Mouse (Mus musculus): ENCODE results near the gene Hivep2. TPM values are rescaled to one million over a fixed set of nuclear protein-coding genes. Genes with fewer than 3 reads are reported as not detected.

The Hivep2 gene
- polyA plus RNA-seq, 1 experiment from 2014 or later = 11.7 TPM

GRCm38 (mm10) chr10:14052109-14052689 is 86.3 kb downstream of the Hivep2 start:
- Histone ChIP-seq H3K9me3 (replicated peaks) (no peaks in the 10 kb centered on the region), H3K27me3 (replicated peaks) (no peaks in the 10 kb centered on the region), H3K9ac (replicated peaks) (no peak overlapping the region), H3K27ac (replicated peaks) (no peak overlapping the region), H3K36me3 (no peaks in the 10 kb centered on the region), H3K4me2 (no peak overlapping the region), H3K4me1 (peaks cover 43% of the 10 kb centered on the region), H3K4me3 (replicated peaks) (no peak overlapping the region)
- 92% methylated on average over 8 of the region's 8 CpGs for WGBS
- no peak for ATAC-seq (ENCODE audit: low FRiP score)

GRCm38 (mm10) chr10:14054860-14055259 is 89.0 kb downstream of the Hivep2 start:
- Histone ChIP-seq H3K36me3 (no peaks in the 10 kb centered on the region), H3K4me1 (peaks cover 27% of the 10 kb centered on the region), H3K27me3 (replicated peaks) (no peaks in the 10 kb centered on the region), H3K4me3 (replicated peaks) (no peak overlapping the region), H3K9ac (replicated peaks) (no peak overlapping the region), H3K27ac (replicated peaks) (no peak overlapping the region), H3K4me2 (no peak overlapping the region), H3K9me3 (replicated peaks) (no peaks in the 10 kb centered on the region)
- 89% methylated on average over 4 of the region's 4 CpGs for WGBS
- no peak for ATAC-seq (ENCODE audit: low FRiP score)

DNA sequence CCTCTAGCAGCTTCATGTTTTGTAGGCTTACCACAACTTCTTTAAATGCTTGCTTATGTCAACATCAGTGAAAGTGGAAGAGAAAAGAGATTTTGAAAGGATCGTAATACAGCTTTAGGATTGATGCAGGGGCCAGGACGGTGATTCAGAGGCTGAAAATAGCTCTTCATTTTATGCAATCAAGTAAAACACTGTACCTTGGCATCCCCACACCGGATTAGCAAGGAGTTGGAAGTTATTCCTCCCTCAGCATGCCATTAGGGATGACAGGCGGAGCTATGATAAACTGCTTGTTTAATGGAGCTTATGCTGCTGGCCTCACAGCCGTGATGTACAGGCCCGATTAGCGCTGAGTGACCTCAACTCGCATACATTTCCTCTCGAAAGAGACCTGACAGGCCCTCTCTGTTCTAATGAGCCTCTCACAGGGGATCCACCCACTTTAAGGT is 89.7 kb downstream of the Hivep2 start:
- Histone ChIP-seq H3K9me3 (replicated peaks) (no peaks in the 10 kb centered on the region), H3K9ac (replicated peaks) (no peak overlapping the region), H3K27ac (replicated peaks) (peak overlapping the region; percentile 19; the same call in 1 of the 2 replicates), H3K4me3 (replicated peaks) (no peak overlapping the region), H3K4me2 (no peak overlapping the region), H3K27me3 (replicated peaks) (no peaks in the 10 kb centered on the region), H3K36me3 (no peaks in the 10 kb centered on the region), H3K4me1 (peaks cover 27% of the 10 kb centered on the region)
- 23% methylated on average over 9 of the region's 9 CpGs for WGBS
- ATAC-seq (ENCODE audit: low FRiP score) = 0 out of 2 replicates have a peak, but pooled peaks have one; percentile 30

- no peak for ATAC-seq (ENCODE audit: low FRiP score)
- H3K9ac ChIP-seq (replicated peaks) = no peak overlapping the region
- H3K4me1 ChIP-seq = peaks cover 27% of the 10 kb centered on the region
- WGBS = 81% methylated on average over 4 of the region's 4 CpGs
- H3K27me3 ChIP-seq (replicated peaks) = no peaks in the 10 kb centered on the region
- H3K4me2 ChIP-seq = no peak overlapping the region
- no peaks in the 10 kb centered on the region for H3K36me3 ChIP-seq
- H3K4me3 ChIP-seq (replicated peaks) = no peak overlapping the region
- H3K27ac ChIP-seq (replicated peaks) = no peak overlapping the region; the same call in 1 of the 2 replicates
- no peaks in the 10 kb centered on the region for H3K9me3 ChIP-seq (replicated peaks)
These were observed 90.2 kb downstream of the Hivep2 start for GRCm38 (mm10) chr10:14056057-14056456.

DNA sequence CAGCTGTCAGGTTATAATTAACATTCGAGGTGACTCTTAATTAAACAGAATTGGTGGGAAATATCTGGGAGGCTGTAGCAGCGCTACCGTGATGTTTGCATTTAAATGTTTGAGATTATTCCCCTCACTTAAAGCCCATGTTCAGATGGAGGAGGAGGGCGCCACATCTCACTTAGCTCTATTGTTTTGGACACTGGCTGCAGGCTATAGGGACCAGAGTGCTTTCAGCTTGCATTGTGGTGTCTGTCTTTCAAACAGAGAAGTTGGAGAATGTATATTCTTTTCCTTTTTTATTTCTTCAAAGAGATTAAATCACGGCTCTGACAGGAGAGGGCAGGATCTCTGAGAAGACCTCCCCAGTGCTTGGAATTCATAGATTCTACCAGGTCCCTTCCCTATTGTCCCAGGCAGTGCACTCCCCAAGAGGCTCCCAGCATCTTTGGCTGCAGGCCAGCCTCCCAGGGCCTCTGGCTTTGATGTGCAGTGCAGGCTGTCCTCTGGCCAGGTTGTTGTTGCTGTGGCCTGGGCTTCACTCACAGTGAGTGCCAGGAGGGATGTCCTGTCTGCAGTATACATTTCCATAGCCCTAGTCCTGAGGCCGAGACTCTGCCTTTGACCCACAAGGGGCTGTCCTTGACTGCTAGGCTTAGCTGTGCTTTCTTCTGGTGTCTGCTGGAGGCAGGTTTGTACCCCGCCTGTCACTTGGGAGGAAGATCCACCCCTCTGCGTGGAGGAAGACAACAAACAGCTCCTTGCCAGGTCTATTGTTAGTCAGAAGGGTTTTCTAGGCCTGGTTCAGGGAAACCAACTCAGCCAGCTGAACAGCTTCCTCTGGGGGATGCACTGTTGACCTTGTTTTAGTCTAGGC is 90.9 kb downstream of the Hivep2 start:
- peak; percentile 64 for ATAC-seq (ENCODE audit: low FRiP score)

GRCm38 (mm10) chr10:14057841-14058605 is 92.1 kb downstream of the Hivep2 start:
- no peak overlapping the region for H3K4me2 ChIP-seq
- no peaks in the 10 kb centered on the region for H3K27me3 ChIP-seq (replicated peaks)
- H3K9ac ChIP-seq (replicated peaks) = no peak overlapping the region
- WGBS = 92% methylated on average over 11 of the region's 11 CpGs
- no peak for ATAC-seq (ENCODE audit: low FRiP score)
- no peaks in the 10 kb centered on the region for H3K36me3 ChIP-seq
- H3K4me3 ChIP-seq (replicated peaks) = no peak overlapping the region
- no peaks in the 10 kb centered on the region for H3K9me3 ChIP-seq (replicated peaks)
- H3K27ac ChIP-seq (replicated peaks) = no peak overlapping the region
- H3K4me1 ChIP-seq = peaks cover 27% of the 10 kb centered on the region

More for the DNA sequence above, 90.9 kb downstream of the Hivep2 start:
- Histone ChIP-seq H3K4me1 (peaks cover 27% of the 10 kb centered on the region), H3K9me3 (replicated peaks) (no peaks in the 10 kb centered on the region), H3K27me3 (replicated peaks) (no peaks in the 10 kb centered on the region), H3K27ac (replicated peaks) (peak overlapping the region; percentile 48; the same call in 1 of the 2 replicates), H3K4me2 (no peak overlapping the region), H3K36me3 (no peaks in the 10 kb centered on the region), H3K9ac (replicated peaks) (no peak overlapping the region), H3K4me3 (replicated peaks) (no peak overlapping the region)
- 34% methylated on average over 8 of the region's 8 CpGs for WGBS

- Histone ChIP-seq H3K27ac (replicated peaks) (no peak overlapping the region), H3K4me1 (peaks cover 22% of the 10 kb centered on the region), H3K4me2 (no peak overlapping the region), H3K4me3 (replicated peaks) (no peak overlapping the region), H3K9ac (replicated peaks) (no peak overlapping the region), H3K36me3 (no peaks in the 10 kb centered on the region), H3K9me3 (replicated peaks) (no peaks in the 10 kb centered on the region), H3K27me3 (replicated peaks) (no peaks in the 10 kb centered on the region)
- 85% methylated on average over 2 of the region's 2 CpGs for WGBS
- no peak for ATAC-seq (ENCODE audit: low FRiP score)
These were observed 92.9 kb downstream of the Hivep2 start for GRCm38 (mm10) chr10:14058742-14059141.

DNA sequence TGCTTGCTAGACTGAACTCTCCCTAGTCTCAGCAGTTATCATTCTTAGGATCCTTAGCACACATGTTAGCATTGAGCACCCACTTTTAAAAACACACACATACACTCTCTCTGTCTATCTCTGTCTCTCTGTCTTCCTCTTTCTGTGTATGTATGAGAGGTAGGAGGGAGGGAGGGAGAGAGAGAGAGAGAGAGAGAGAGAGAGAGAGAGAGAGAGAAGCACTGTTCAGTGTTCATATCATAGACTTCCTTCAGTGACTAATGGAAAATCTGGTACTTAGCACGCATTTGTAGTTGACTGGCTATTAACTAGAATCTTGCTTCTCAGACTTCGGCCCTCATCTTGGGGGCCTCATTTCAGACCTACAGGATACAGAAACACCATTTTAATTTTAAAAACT is 93.7 kb downstream of the Hivep2 start:
- Histone ChIP-seq H3K9ac (replicated peaks) (no peak overlapping the region), H3K27me3 (replicated peaks) (no peaks in the 10 kb centered on the region), H3K4me1 (peaks cover 22% of the 10 kb centered on the region), H3K4me2 (no peak overlapping the region), H3K27ac (replicated peaks) (no peak overlapping the region), H3K4me3 (replicated peaks) (no peak overlapping the region), H3K9me3 (replicated peaks) (no peaks in the 10 kb centered on the region), H3K36me3 (no peaks in the 10 kb centered on the region)
- ATAC-seq (ENCODE audit: low FRiP score) = no peak
- 91% methylated on average over 2 of the region's 2 CpGs for WGBS

- Histone ChIP-seq H3K27me3 (replicated peaks) (no peaks in the 10 kb centered on the region), H3K4me2 (no peak overlapping the region), H3K9me3 (replicated peaks) (no peaks in the 10 kb centered on the region), H3K36me3 (no peaks in the 10 kb centered on the region), H3K4me1 (peaks cover 22% of the 10 kb centered on the region), H3K9ac (replicated peaks) (no peak overlapping the region), H3K4me3 (replicated peaks) (no peak overlapping the region), H3K27ac (replicated peaks) (no peak overlapping the region)
- ATAC-seq (ENCODE audit: low FRiP score) = no peak
- 87% methylated on average over 2 of the region's 2 CpGs for WGBS
These were observed 94.4 kb downstream of the Hivep2 start for GRCm38 (mm10) chr10:14060302-14060701.

- Histone ChIP-seq H3K4me2 (no peak overlapping the region), H3K4me3 (replicated peaks) (no peak overlapping the region), H3K27me3 (replicated peaks) (no peaks in the 10 kb centered on the region), H3K36me3 (no peaks in the 10 kb centered on the region), H3K9me3 (replicated peaks) (no peaks in the 10 kb centered on the region), H3K27ac (replicated peaks) (no peak overlapping the region), H3K4me1 (no peaks in the 10 kb centered on the region), H3K9ac (replicated peaks) (no peak overlapping the region)
- no peak for ATAC-seq (ENCODE audit: low FRiP score)
- WGBS = 86% methylated on average over 4 of the region's 4 CpGs
These were observed 97.4 kb downstream of the Hivep2 start for GRCm38 (mm10) chr10:14063226-14063625.

DNA sequence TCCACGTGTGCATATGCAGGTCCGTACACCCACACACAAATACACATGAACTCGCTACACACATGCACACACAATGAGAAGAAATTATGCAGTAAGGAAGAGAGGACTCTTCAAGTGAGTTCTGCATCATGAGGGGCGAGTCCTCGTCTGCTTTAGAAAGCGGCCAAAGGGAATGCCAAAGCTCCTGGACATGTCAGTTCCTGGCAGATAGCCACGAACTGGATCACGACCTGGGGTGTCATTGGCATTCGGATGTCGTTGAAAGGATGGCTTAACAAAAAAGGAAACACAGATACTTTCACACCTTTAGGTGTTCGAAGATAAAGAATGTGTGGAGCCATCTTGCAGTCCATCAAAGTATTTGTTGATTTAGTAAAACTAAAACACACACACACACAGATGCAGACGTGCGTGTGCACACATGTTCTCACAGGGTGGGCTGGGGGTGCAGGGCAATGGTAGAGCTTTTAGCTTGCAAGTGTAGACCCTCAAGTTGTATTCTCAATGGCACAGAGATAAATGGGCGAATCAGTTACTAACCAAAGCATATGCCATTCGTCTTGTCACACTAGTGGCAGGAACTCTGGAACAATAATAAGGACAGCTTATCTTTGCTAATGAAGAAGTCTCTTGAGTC is 99.0 kb downstream of the Hivep2 start:
- WGBS = 79% methylated on average over 15 of the region's 15 CpGs

More for the DNA sequence above, 99.0 kb downstream of the Hivep2 start:
- ATAC-seq (ENCODE audit: low FRiP score) = no peak
- no peaks in the 10 kb centered on the region for H3K27me3 ChIP-seq (replicated peaks)
- no peaks in the 10 kb centered on the region for H3K36me3 ChIP-seq
- H3K27ac ChIP-seq (replicated peaks) = no peak overlapping the region
- no peaks in the 10 kb centered on the region for H3K4me1 ChIP-seq
- no peak overlapping the region for H3K4me3 ChIP-seq (replicated peaks)
- H3K9me3 ChIP-seq (replicated peaks) = no peaks in the 10 kb centered on the region
- H3K9ac ChIP-seq (replicated peaks) = no peak overlapping the region
- no peak overlapping the region for H3K4me2 ChIP-seq
